In genomic region chrX:102219126-102219525, GRCm38 (mm10) we compare ENCODE assay signal across 8 mouse cellular contexts. TPM values are rescaled to one million over a fixed set of nuclear protein-coding genes. Genes with fewer than 3 reads are reported as not detected.
DNase-seq lines count a peak whose midpoint lies in the region; ATAC-seq and TF ChIP-seq lines count a peak whose summit lies in the region.

No protein-coding gene starts in this region.

- no peaks in the 10 kb centered on the region for H3K36me3 ChIP-seq in limb, embryonic 14.5 days (ENCODE audit: control insufficient read depth, insufficient read depth, low read length)

- no peak for ATAC-seq in limb, embryonic 14.5 days (ENCODE audit: low FRiP score, low read depth)
- no peak for ATAC-seq in monocyte, adult 5-6 weeks (replicated peaks; ENCODE audit: insufficient number of reproducible peaks, low FRiP score, low TSS enrichment, poor library complexity, severe bottlenecking)

- peak; percentile 7 for DNase-seq in layer of hippocampus, adult 11-12 months (ENCODE audit: low spot score)
- no peak for DNase-seq in layer of hippocampus, postnatal 36 days
- peak; percentile 70 for DNase-seq in MEL-GATA-1-ER (ENCODE audit: extremely low read depth, low read depth)
- DNase-seq in gastrocnemius, adult 2 months = peak; percentile 34
- DNase-seq in limb, embryonic 14.5 days (ENCODE audit: low spot score) = peak; percentile 3
- DNase-seq in right cerebral cortex, postnatal 4 days = peak; percentile 25

- no peaks in the 10 kb centered on the region for H3K4me1 ChIP-seq in bone marrow macrophage, adult 2 months (ENCODE audit: control insufficient read depth, insufficient read depth, low read length)
- no peaks in the 10 kb centered on the region for H3K4me1 ChIP-seq in limb, embryonic 14.5 days (ENCODE audit: control insufficient read depth, insufficient read depth, low read length)

- peak; percentile 18; the same call in 1 of the 2 replicates for TF ChIP-seq CTCF in bone marrow macrophage, adult 2 months (IDR thresholded peaks at IDR 0.05; ENCODE audit: low read depth, low read length)
- peak; percentile 83 for TF ChIP-seq CTCF in gastrocnemius, adult 2 months (IDR thresholded peaks at IDR 0.05)

- 21% methylated on average over 1 of the region's 1 CpGs for WGBS in limb, embryonic 14.5 days

- no peak overlapping the region for H3K4me2 ChIP-seq in limb, embryonic 14.5 days (replicated peaks; ENCODE audit: low read depth, low read length, severe bottlenecking)

- H3K9ac ChIP-seq in limb, embryonic 14.5 days (ENCODE audit: low read depth, low read length, severe bottlenecking) = no peak overlapping the region

- H3K4me3 ChIP-seq in bone marrow macrophage, adult 2 months (ENCODE audit: insufficient read depth, low read length) = no peak overlapping the region
- no peak overlapping the region for H3K4me3 ChIP-seq in gastrocnemius, adult 2 months
- H3K4me3 ChIP-seq in limb, embryonic 14.5 days (replicated peaks; ENCODE audit: low read length) = no peak overlapping the region

- H3K27me3 ChIP-seq in limb, embryonic 14.5 days (ENCODE audit: control insufficient read depth, insufficient read depth, low read length) = no peaks in the 10 kb centered on the region

- TF ChIP-seq POLR2A in bone marrow macrophage, adult 2 months (IDR thresholded peaks at IDR 0.05; ENCODE audit: borderline replicate concordance, low read depth, low read length) = no peak
- TF ChIP-seq POLR2A in limb, embryonic 14.5 days (IDR thresholded peaks at IDR 0.05; ENCODE audit: borderline replicate concordance, extremely low read depth, insufficient read depth, insufficient read length) = no peak

- no peaks in the 10 kb centered on the region for H3K9me3 ChIP-seq in limb, embryonic 14.5 days (ENCODE audit: control insufficient read depth, low read length)

- H3K27ac ChIP-seq in bone marrow macrophage, adult 2 months (ENCODE audit: insufficient read depth, low read depth, low read length) = no peak overlapping the region
- H3K27ac ChIP-seq in gastrocnemius, adult 2 months = no peak overlapping the region
- H3K27ac ChIP-seq in limb, embryonic 14.5 days (replicated peaks; ENCODE audit: low read depth, low read length) = no peak overlapping the region

- intact Hi-C loops in gastrocnemius, adult 2 months (cut with DNase I) = loop anchor here (2.0 kb wide), 1 partner anchor 260 kb away; no protein-coding TSS in a partner anchor

RNA-seq across cellular contexts. Expression of gene Rps4x, which starts 29.9 kb away (rescaled TPM):
- total RNA-seq in layer of hippocampus, postnatal 36 days (2021) = 100 to 1,000 TPM; 475 to 493 TPM
- polyA plus RNA-seq in bone marrow macrophage, adult 2 months (2012; ENCODE audit: insufficient read depth, insufficient read length, missing spikeins) = 1,772 and 1,842 TPM in 2 replicates
- 100 to 1,000 TPM; 505 to 553 TPM for total RNA-seq in gastrocnemius, adult 2 months (2021)
- polyA plus RNA-seq in limb, embryonic 14.5 days (2012; rRNA removed) = 1,357 and 1,784 TPM in 2 replicates
- polyA plus RNA-seq in limb, embryonic 14.5 days (2014; fragmentation: Nextera tagmentation; extraction: Ambion mirVana) = 995 and 1,012 TPM in 2 replicates
- total RNA-seq in monocyte, adult 5-6 weeks (2017) = 1,370 to 1,980 TPM (median 1,963 TPM) in 3 replicates

RNA-seq across cellular contexts. Expression of gene Cited1, which starts 32.9 kb away (rescaled TPM):
- total RNA-seq in layer of hippocampus, postnatal 36 days (2021) = 1 to 10 TPM; 1.1 to 2.0 TPM
- not detected in 2 replicates for polyA plus RNA-seq in bone marrow macrophage, adult 2 months (2012; ENCODE audit: insufficient read depth, insufficient read length, missing spikeins)
- under 1 TPM; 0.38 to 0.45 TPM for total RNA-seq in gastrocnemius, adult 2 months (2021)
- 32.5 and 45.4 TPM in 2 replicates for polyA plus RNA-seq in limb, embryonic 14.5 days (2012; rRNA removed)
- 27.2 and 31.3 TPM in 2 replicates for polyA plus RNA-seq in limb, embryonic 14.5 days (2014; fragmentation: Nextera tagmentation; extraction: Ambion mirVana)
- not detected in 3 replicates for total RNA-seq in monocyte, adult 5-6 weeks (2017)

Comparison
In these comparisons a context has a peak if more than half of its experiments do, and no peak if none do; other contexts are left out.
1. DNase-seq: peak in layer of hippocampus, adult 11-12 months (single experiment), MEL-GATA-1-ER (single experiment), gastrocnemius, adult 2 months (single experiment), limb, embryonic 14.5 days (single experiment) and right cerebral cortex, postnatal 4 days (single experiment); none in layer of hippocampus, postnatal 36 days (0 of 2).